Mouse (Mus musculus) limb, embryonic 10.5 days (tissue): ENCODE results near the gene Olfr532. TPM values are rescaled to one million over a fixed set of nuclear protein-coding genes. Genes with fewer than 3 reads are reported as not detected.
"Not testable (repeated sequence)": the region's sequence is repeated elsewhere in the genome, so short reads cannot be mapped to it uniquely, and the experiment has no call there.

Experiments
- DNase-seq: peaks from one replicate; pipeline ENCODE4 v3.0.0-alpha.2; 2017; ENCODE audit warnings: low spot score
- H3K27ac ChIP-seq: fragments of 300-500 bp; sonication (generic); 2 replicates; pipeline ENCODE4 v1.5.1; 2016; ENCODE audit warnings: mild to moderate bottlenecking
- H3K27me3 ChIP-seq: fragments of 300-500 bp; sonication (generic); 2 replicates; pipeline ENCODE4 v1.6.1; 2016; ENCODE audit warnings: low read depth, mild to moderate bottlenecking; ENCODE audit not compliant: poor library complexity, severe bottlenecking
- H3K36me3 ChIP-seq: fragments of 300-500 bp; sonication (generic); 2 replicates; pipeline ENCODE4 v1.6.1; 2016; ENCODE audit warnings: mild to moderate bottlenecking, moderate library complexity
- H3K4me1 ChIP-seq: fragments of 300-500 bp; sonication (generic); 2 replicates; pipeline ENCODE4 v1.6.1; 2016
- H3K4me3 ChIP-seq: fragments of 300-500 bp; sonication (generic); 2 replicates; pipeline ENCODE4 v1.5.1; 2016; ENCODE audit warnings: mild to moderate bottlenecking, moderate library complexity
- H3K9me3 ChIP-seq: fragments of 300-500 bp; sonication (generic); replicated peaks from 2 replicates; pipeline ENCODE4 v1.6.1; 2016; ENCODE audit warnings: mild to moderate bottlenecking
- WGBS: fragments of 180-500 bp; shearing (Covaris S2); methylation state at CpG from one replicate; pipeline ENCODE4 v1.1.7; 2016; 5-methylcytosine and 5-hydroxymethylcytosine counted together
- polyA plus RNA-seq: library from polyadenylated mRNA; unstranded; fragments of >200 nt; fragmentation: Nextera tagmentation; extraction: Ambion mirVana; gene quantifications from 2 replicates; pipeline ENCODE4 v1.2.1, GENCODE M21; 2016

Olfr532 gene
- polyA plus RNA-seq, result not detected in 2 replicates

- H3K9me3 ChIP-seq, result no peaks in the 10 kb centered on the region
- no peaks in the 10 kb centered on the region for H3K4me1 ChIP-seq
- DNase-seq, result no peak
- H3K4me3 ChIP-seq, result no peak within 1 kb of the TSS
- H3K27me3 ChIP-seq, result no peaks in the 10 kb centered on the region
- no peaks in the 10 kb centered on the region for H3K36me3 ChIP-seq
- 97% methylated on average over 1 of the region's 1 CpGs for WGBS
- no peak within 1 kb of the TSS for H3K27ac ChIP-seq
Observed at GRCm38 (mm10) chr7:140421539-140421938, at the start of gene Olfr532. TSS of gene Olfr532 (minus strand) at chr7:140421639.

- H3K4me1 ChIP-seq, H3K9me3 ChIP-seq, H3K27ac ChIP-seq, H3K27me3 ChIP-seq, H3K4me3 ChIP-seq, DNase-seq, H3K36me3 ChIP-seq: not testable (repeated sequence)
- 100% methylated on average over 1 of the region's 1 CpGs for WGBS
Observed at GRCm38 (mm10) chr7:140463070-140463469, 41.6 kb upstream of the Olfr532 start, which contains the start of gene Olfr533. TSS of gene Olfr533 (plus strand) at chr7:140463370.

GRCm38 (mm10) chr7:140443141-140443540 is 21.7 kb upstream of the Olfr532 start:
- H3K36me3 ChIP-seq, result no peaks in the 10 kb centered on the region
- no peaks in the 10 kb centered on the region for H3K4me1 ChIP-seq
- no peak overlapping the region for H3K4me3 ChIP-seq
- 85% methylated on average over 1 of the region's 1 CpGs for WGBS
- no peaks in the 10 kb centered on the region for H3K27me3 ChIP-seq
- no peaks in the 10 kb centered on the region for H3K9me3 ChIP-seq
- no peak for DNase-seq
- no peak overlapping the region for H3K27ac ChIP-seq

- Histone ChIP-seq H3K9me3 (no peaks in the 10 kb centered on the region), H3K27me3 (no peaks in the 10 kb centered on the region), H3K4me1 (no peaks in the 10 kb centered on the region), H3K27ac (no peak within 1 kb of the TSS), H3K36me3 (no peaks in the 10 kb centered on the region), H3K4me3 (no peak within 1 kb of the TSS)
- no peak for DNase-seq
- 87% methylated on average over 1 of the region's 1 CpGs for WGBS
Observed at GRCm38 (mm10) chr7:140402818-140403217, 18.6 kb downstream of the Olfr532 start, which contains the start of gene Olfr531. TSS of gene Olfr531 (minus strand) at chr7:140402918.

- WGBS, result 96% methylated on average over 2 of the region's 2 CpGs
- Histone ChIP-seq H3K36me3 (no peaks in the 10 kb centered on the region), H3K27ac (no peak overlapping the region), H3K27me3 (no peaks in the 10 kb centered on the region), H3K4me3 (no peak overlapping the region), H3K9me3 (no peaks in the 10 kb centered on the region), H3K4me1 (no peaks in the 10 kb centered on the region)
- DNase-seq, result no peak
Observed at GRCm38 (mm10) chr7:140376911-140377310, 44.5 kb downstream of the Olfr532 start.

- Histone ChIP-seq H3K27me3 (no peaks in the 10 kb centered on the region), H3K9me3 (no peaks in the 10 kb centered on the region), H3K4me3 (no peak within 1 kb of the TSS), H3K36me3 (no peaks in the 10 kb centered on the region), H3K27ac (no peak within 1 kb of the TSS), H3K4me1 (no peaks in the 10 kb centered on the region)
- DNase-seq, result no peak
- WGBS, result 35% methylated on average over 1 of the region's 1 CpGs
Observed at GRCm38 (mm10) chr7:140376231-140376630, 45.2 kb downstream of the Olfr532 start, which contains the start of gene Olfr530. TSS of gene Olfr530 (minus strand) at chr7:140376331.

- DNase-seq, result no peak
- Histone ChIP-seq H3K4me3 (no peak overlapping the region), H3K9me3 (no peaks in the 10 kb centered on the region), H3K4me1 (no peaks in the 10 kb centered on the region), H3K27me3 (no peaks in the 10 kb centered on the region), H3K27ac (no peak overlapping the region), H3K36me3 (no peaks in the 10 kb centered on the region)
- 82% methylated on average over 4 of the region's 4 CpGs for WGBS
Observed at GRCm38 (mm10) chr7:140374300-140374699, 47.1 kb downstream of the Olfr532 start.

Other genes with a start within 250 kb of the Olfr532 start
- gene Olfr523, start 248.4 kb downstream of the Olfr532 start, polyA plus RNA-seq, result not detected in 2 replicates
- gene Olfr524, start 215.7 kb downstream of the Olfr532 start, polyA plus RNA-seq, result not detected in 2 replicates
- 0.04 TPM in 1 of 2 replicates, not detected in the other for gene Cd163l1, start 203.4 kb downstream of the Olfr532 start, polyA plus RNA-seq
- not detected in 2 replicates for gene 5830411N06Rik, start 174.4 kb downstream of the Olfr532 start, polyA plus RNA-seq
- gene Olfr525, start 100.8 kb downstream of the Olfr532 start, polyA plus RNA-seq, result not detected in 2 replicates
- not detected in 2 replicates for gene Olfr527, start 87.6 kb downstream of the Olfr532 start, polyA plus RNA-seq
- not detected in 2 replicates for gene Olfr60, start 60.0 kb downstream of the Olfr532 start, polyA plus RNA-seq
- gene Olfr530, start 45.3 kb downstream of the Olfr532 start, polyA plus RNA-seq, result not detected in 2 replicates
- not detected in 2 replicates for gene Olfr531, start 18.7 kb downstream of the Olfr532 start, polyA plus RNA-seq
- gene Olfr533, start 41.7 kb upstream of the Olfr532 start, polyA plus RNA-seq, result not detected in 2 replicates
- gene Olfr535, start 62.6 kb upstream of the Olfr532 start, polyA plus RNA-seq, result not detected in 2 replicates
- not detected in 2 replicates for gene Olfr536, start 85.8 kb upstream of the Olfr532 start, polyA plus RNA-seq
- gene Olfr538, start 146.2 kb upstream of the Olfr532 start, polyA plus RNA-seq, result not detected in 2 replicates
- gene Olfr46, start 179.6 kb upstream of the Olfr532 start, polyA plus RNA-seq, result not detected in 2 replicates
- gene Olfr61, start 207.3 kb upstream of the Olfr532 start, polyA plus RNA-seq, result not detected in 2 replicates
- not detected in 2 replicates for gene Olfr53, start 224.8 kb upstream of the Olfr532 start, polyA plus RNA-seq
- not detected in 2 replicates for gene Olfr539, start 238.3 kb upstream of the Olfr532 start, polyA plus RNA-seq